Mouse (Mus musculus): ENCODE measurements around the gene Psmd9. TPM values are rescaled to one million over a fixed set of nuclear protein-coding genes. Genes with fewer than 3 reads are reported as not detected.

Gene Psmd9
- total and polyA plus RNA-seq, 3 experiments: 17.9 to 29.1 (median 20.5) TPM

GRCm38 (mm10) chr5:123297830-123298229 is 128.6 kb downstream of the Psmd9 start:
- no peak for DNase-seq

GRCm38 (mm10) chr5:123298526-123298925 is 129.3 kb downstream of the Psmd9 start:
- DNase-seq: no peak

Other genes with a start within 250 kb of the Psmd9 start
- 10 to 100 TPM; 13.5 to 15.0 TPM for gene Kdm2b, start 179.6 kb upstream of the Psmd9 start, total RNA-seq (2021)
- 11.7 and 12.5 TPM in 2 replicates for gene Kdm2b, start 179.6 kb upstream of the Psmd9 start, polyA plus RNA-seq (2012; rRNA removed)
- 10 to 100 TPM in 1 of 2 experiments, 1 to 10 TPM in 1; 9.8 to 13.6 TPM for gene Orai1, start 154.3 kb upstream of the Psmd9 start, total RNA-seq (2021)
- gene Orai1, start 154.3 kb upstream of the Psmd9 start, polyA plus RNA-seq (2012; rRNA removed): 56.8 and 67.8 TPM in 2 replicates
- not detected for gene Morn3, start 122.4 kb upstream of the Psmd9 start, total RNA-seq (2021)
- not detected in 2 replicates for gene Morn3, start 122.4 kb upstream of the Psmd9 start, polyA plus RNA-seq (2012; rRNA removed)
- gene Tmem120b, start 101.0 kb upstream of the Psmd9 start, total RNA-seq (2021): 10 to 100 TPM; 32.0 to 33.2 TPM
- gene Tmem120b, start 101.0 kb upstream of the Psmd9 start, polyA plus RNA-seq (2012; rRNA removed): 19.0 and 32.8 TPM in 2 replicates
- 1 to 10 TPM in 1 of 2 experiments, under 1 TPM in 1; 0.84 to 3.8 TPM for gene Rhof, start 36.7 kb upstream of the Psmd9 start, total RNA-seq (2021)
- gene Rhof, start 36.7 kb upstream of the Psmd9 start, polyA plus RNA-seq (2012; rRNA removed): 1.7 and 3.6 TPM in 2 replicates
- 10 to 100 TPM; 20.5 to 24.0 TPM for gene Setd1b, start 27.2 kb upstream of the Psmd9 start, total RNA-seq (2021)
- 17.2 and 22.3 TPM in 2 replicates for gene Setd1b, start 27.2 kb upstream of the Psmd9 start, polyA plus RNA-seq (2012; rRNA removed)
- 10 to 100 TPM in 1 of 2 experiments, 1 to 10 TPM in 1; 5.0 to 11.2 TPM for gene Hpd, start 13.3 kb downstream of the Psmd9 start, total RNA-seq (2021)
- 1.0 and 2.2 TPM in 2 replicates for gene Hpd, start 13.3 kb downstream of the Psmd9 start, polyA plus RNA-seq (2012; rRNA removed)
- 1 to 10 TPM; 1.0 to 1.2 TPM for gene Wdr66, start 82.7 kb downstream of the Psmd9 start, total RNA-seq (2021)
- gene Wdr66, start 82.7 kb downstream of the Psmd9 start, polyA plus RNA-seq (2012; rRNA removed): 0.56 and 0.79 TPM in 2 replicates
- gene Bcl7a, start 174.4 kb downstream of the Psmd9 start, total RNA-seq (2021): 10 to 100 TPM in 1 of 2 experiments, 1 to 10 TPM in 1; 6.1 to 11.2 TPM
- 5.2 and 6.1 TPM in 2 replicates for gene Bcl7a, start 174.4 kb downstream of the Psmd9 start, polyA plus RNA-seq (2012; rRNA removed)
- 10 to 100 TPM; 15.2 to 27.4 TPM for gene Mlxip, start 225.4 kb downstream of the Psmd9 start, total RNA-seq (2021)
- gene Mlxip, start 225.4 kb downstream of the Psmd9 start, polyA plus RNA-seq (2012; rRNA removed): 45.5 TPM in 2 replicates

Data from adrenal gland, adult 2 months (tissue).